Mouse (Mus musculus): ENCODE measurements around the gene Gpr31b. TPM values are rescaled to one million over a fixed set of nuclear protein-coding genes. Genes with fewer than 3 reads are reported as not detected.

Gpr31b gene
- 0.70 TPM in 1 of 4 replicates, not detected in the others for total RNA-seq (2023; ENCODE audit: inconsistent age)

GRCm38 (mm10) chr17:13052124-13052813 lies at the start of gene Gpr31b:
Gpr31b (minus strand) TSS chr17:13052296.

GRCm38 (mm10) chr17:13060804-13061203 lies 8.7 kb upstream of the Gpr31b start, which contains the start of gene Tcp10b:
Tcp10b (plus strand) TSS chr17:13061104.

GRCm38 (mm10) chr17:13006546-13006945 lies 45.5 kb downstream of the Gpr31b start, which contains the start of gene Sod2:
Sod2 (plus strand) TSS chr17:13006846.

Other genes starting within 250 kb of the Gpr31b start
- gene Mas1, start 184.2 kb downstream of the Gpr31b start, total RNA-seq (2023; ENCODE audit: inconsistent age): not detected in 4 replicates
- not detected in 4 replicates for gene Mrgprh, start 176.3 kb downstream of the Gpr31b start, total RNA-seq (2023; ENCODE audit: inconsistent age)
- 0.66 to 5.4 TPM (median 1.2 TPM) in 4 replicates for gene Pnldc1, start 142.1 kb downstream of the Gpr31b start, total RNA-seq (2023; ENCODE audit: inconsistent age)
- 233 to 257 TPM (median 233 TPM) in 4 replicates for gene Tcp1, start 136.6 kb downstream of the Gpr31b start, total RNA-seq (2023; ENCODE audit: inconsistent age)
- 31.6 to 45.1 TPM (median 34.5 TPM) in 4 replicates for gene Mrpl18, start 136.0 kb downstream of the Gpr31b start, total RNA-seq (2023; ENCODE audit: inconsistent age)
- 1.1 TPM in 1 of 4 replicates, not detected in the others for gene Acat3, start 111.7 kb downstream of the Gpr31b start, total RNA-seq (2023; ENCODE audit: inconsistent age)
- 14.8 to 18.7 TPM (median 16.9 TPM) in 4 replicates for gene Acat2, start 91.5 kb downstream of the Gpr31b start, total RNA-seq (2023; ENCODE audit: inconsistent age)
- gene Wtap, start 58.1 kb downstream of the Gpr31b start, total RNA-seq (2023; ENCODE audit: inconsistent age): 98.5 to 107 TPM (median 104 TPM) in 4 replicates
- gene Sod2, start 45.5 kb downstream of the Gpr31b start, total RNA-seq (2023; ENCODE audit: inconsistent age): 79.9 to 96.6 TPM (median 88.0 TPM) in 4 replicates
- not detected in 4 replicates for gene Tcp10b, start 8.8 kb upstream of the Gpr31b start, total RNA-seq (2023; ENCODE audit: inconsistent age)
- gene Unc93a, start 79.5 kb upstream of the Gpr31b start, total RNA-seq (2023; ENCODE audit: inconsistent age): 0.24 to 0.99 TPM (median 0.48 TPM) in 3 of 4 replicates, not detected in the other
- not detected in 4 replicates for gene Smok2a, start 168.9 kb upstream of the Gpr31b start, total RNA-seq (2023; ENCODE audit: inconsistent age)
- gene Smok2b, start 178.0 kb upstream of the Gpr31b start, total RNA-seq (2023; ENCODE audit: inconsistent age): not detected in 4 replicates

Data from B cell, adult (primary cell).